Mouse (Mus musculus): ENCODE measurements around the gene Pip4k2a. TPM values are rescaled to one million over a fixed set of nuclear protein-coding genes. Genes with fewer than 3 reads are reported as not detected.

Gene Pip4k2a
- total RNA-seq, 1 experiment from 2014 or later = 40.9 TPM

DNA sequence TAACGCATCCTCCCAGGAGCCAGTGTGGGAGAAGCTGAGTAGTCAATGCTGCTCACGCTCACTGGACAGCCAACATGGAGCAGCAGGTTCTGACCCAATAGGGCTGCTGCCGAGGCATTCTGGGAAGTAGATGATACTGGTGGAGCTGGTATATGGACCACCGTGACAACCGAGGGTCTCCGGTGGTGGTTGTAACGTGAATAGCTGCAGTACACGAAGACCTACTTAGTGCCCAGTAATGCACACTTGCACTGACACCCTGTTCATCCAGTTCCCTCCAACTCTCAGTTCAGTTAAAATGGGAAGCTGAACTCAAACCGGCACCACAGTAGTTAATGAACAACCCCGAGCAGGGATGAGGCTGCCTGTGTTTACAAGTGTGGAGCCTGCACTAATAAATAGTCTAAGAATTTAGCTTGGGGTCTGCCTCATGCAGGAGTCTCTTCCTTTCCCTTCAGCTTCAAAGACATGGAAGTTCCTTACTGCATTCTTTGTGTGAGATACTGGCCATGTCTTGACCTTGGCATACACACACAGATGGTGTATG is 105.9 kb downstream of the Pip4k2a start:
- no peak for ATAC-seq (replicated peaks in 1 of 2; ENCODE audit: insufficient read depth in 1 of 2, low FRiP score in 2 of 2, low TSS enrichment in 1 of 2, low read depth in 1 of 2, poor library complexity in 2 of 2, severe bottlenecking in 2 of 2)

DNA sequence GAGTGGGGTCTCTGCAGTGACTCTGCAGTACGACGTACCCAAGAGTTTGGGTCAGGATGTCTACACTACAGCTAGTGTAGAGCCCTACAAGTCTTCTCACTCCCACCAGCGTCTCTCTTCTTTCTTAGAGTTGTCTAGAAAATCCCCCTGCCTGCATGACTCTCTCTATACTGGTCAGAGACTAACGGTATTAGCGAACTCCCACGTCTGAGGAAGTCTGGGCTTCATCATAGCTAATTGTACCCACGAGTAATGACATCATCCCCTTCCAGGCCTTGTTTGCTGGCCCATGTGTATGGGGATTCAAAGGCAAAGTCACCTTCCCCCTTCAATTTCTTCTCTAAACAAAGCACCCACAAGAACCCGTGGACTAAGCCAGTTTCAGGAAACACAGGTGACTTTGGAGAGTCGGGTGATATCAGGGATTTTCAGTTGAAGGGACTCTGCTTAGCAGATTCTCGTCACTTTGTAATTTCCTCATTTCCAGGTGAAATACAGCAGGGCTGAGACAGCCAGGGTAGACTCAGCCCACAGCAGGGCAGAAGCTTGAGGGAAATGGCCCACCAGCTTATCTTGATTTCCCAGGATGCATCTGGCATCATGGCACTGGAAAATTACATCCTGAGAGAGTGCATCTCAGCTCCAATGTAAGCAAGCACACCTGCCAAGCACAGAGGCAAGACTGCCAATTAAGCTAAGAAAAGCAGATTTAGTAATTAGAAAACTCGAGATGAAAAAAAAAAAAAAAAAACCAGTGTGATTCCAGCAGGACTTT is 107.5 kb downstream of the Pip4k2a start:
- peak; percentile 49 to 60; a peak in 3 of 4 replicates for ATAC-seq (replicated peaks in 1 of 2; ENCODE audit: insufficient read depth in 1 of 2, low FRiP score in 2 of 2, low TSS enrichment in 1 of 2, low read depth in 1 of 2, poor library complexity in 2 of 2, severe bottlenecking in 2 of 2)

DNA sequence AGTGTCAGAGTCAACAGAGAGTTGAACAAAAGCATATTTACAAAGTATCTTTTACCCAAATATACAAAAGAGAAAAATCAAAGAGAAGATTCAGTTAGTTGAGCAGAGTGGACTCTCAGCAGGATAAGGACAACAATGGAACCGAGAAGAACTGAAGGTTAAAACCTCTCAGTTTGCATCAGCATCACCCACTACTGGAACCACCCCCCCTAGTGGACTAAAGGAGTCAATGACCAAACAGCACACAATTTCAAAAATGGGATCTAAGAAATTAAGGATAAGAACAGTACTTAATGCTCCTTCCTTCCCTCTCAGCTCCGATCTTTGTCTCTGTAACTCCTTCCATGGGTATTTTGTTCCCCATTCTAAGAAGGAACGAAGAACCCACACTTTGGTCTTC is 113.6 kb downstream of the Pip4k2a start:
- no peak for ATAC-seq (replicated peaks in 1 of 2; ENCODE audit: insufficient read depth in 1 of 2, low FRiP score in 2 of 2, low TSS enrichment in 1 of 2, low read depth in 1 of 2, poor library complexity in 2 of 2, severe bottlenecking in 2 of 2)

DNA sequence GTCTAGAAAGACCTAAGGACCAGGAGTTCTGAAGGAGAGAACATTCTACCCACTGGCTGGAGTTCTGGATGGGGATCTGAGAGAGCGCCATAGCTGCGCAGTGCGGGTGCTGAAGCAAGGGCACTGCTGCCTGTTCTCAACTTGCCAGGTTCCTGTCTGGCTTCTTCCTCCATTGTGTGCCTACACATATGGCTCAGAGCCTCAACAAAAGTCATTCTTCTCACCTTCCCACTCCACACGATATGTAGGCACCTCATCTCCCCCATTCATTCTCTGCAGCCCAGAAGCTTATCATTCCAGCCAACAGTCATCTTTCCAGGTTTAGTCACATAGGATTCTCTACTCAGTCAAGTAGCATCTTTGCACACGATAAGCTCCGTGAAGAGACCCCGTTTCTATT is 123.3 kb downstream of the Pip4k2a start:
- no peak for ATAC-seq (replicated peaks in 1 of 2; ENCODE audit: insufficient read depth in 1 of 2, low FRiP score in 2 of 2, low TSS enrichment in 1 of 2, low read depth in 1 of 2, poor library complexity in 2 of 2, severe bottlenecking in 2 of 2)

DNA sequence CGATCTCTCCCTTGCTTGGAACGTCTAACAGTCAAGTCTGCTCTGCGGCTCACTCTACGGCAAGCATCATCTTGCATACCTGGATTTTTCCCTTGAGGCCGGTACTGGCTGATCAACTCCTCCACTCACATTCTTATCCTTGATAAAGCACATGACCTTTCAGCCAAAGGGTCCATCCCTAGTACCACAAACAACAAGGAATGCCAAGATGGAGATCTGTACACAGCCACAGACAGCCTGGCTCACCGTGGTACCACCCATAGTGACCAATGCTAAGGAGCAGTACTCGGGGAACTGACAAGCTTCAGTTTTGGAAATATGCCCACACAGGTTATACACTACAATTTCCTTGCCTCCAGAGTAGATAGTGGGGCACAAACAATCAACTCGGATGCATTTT is 123.9 kb downstream of the Pip4k2a start:
- no peak for ATAC-seq (replicated peaks in 1 of 2; ENCODE audit: insufficient read depth in 1 of 2, low FRiP score in 2 of 2, low TSS enrichment in 1 of 2, low read depth in 1 of 2, poor library complexity in 2 of 2, severe bottlenecking in 2 of 2)

DNA sequence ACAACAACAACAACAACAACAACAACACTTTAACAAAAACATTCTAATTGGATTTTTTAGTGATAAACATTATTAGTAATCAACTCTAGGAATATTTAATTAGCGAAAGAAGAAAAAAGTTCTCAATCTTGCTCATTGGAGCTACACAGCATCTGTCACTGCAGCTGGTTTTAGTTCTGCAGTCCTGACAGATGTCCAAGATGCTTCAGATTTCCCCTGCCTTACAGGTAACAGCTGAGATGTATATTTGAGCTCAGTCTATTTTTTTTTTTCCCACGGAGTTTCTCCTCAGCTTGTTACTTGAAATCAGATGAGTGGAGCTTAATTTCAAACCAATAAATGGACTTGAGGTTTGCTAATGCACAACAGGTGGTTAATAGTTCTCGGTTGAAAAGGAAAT is 124.5 kb downstream of the Pip4k2a start:
- no peak for ATAC-seq (replicated peaks in 1 of 2; ENCODE audit: insufficient read depth in 1 of 2, low FRiP score in 2 of 2, low TSS enrichment in 1 of 2, low read depth in 1 of 2, poor library complexity in 2 of 2, severe bottlenecking in 2 of 2)

DNA sequence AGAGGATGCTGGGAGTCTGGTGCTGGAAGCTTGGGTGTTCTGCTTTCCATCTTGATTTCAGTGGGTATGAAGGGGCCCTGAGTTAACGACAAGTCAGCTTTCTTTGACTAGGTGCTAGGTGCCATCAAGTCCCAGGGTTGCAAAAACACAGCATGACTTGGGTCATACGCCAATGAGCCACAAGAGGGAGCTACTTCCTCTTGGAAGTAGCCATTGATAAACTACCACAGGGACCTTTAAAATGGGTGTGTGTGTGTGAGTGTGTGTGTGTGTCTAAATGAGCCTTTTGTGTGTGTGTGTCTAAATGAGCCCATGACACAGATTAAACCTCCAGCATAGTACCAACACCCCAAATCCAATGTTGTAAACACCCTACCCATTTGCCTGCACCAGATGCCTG is 125.1 kb downstream of the Pip4k2a start:
- peak; percentile 63 to 70; a peak in 3 of 4 replicates for ATAC-seq (replicated peaks in 1 of 2; ENCODE audit: insufficient read depth in 1 of 2, low FRiP score in 2 of 2, low TSS enrichment in 1 of 2, low read depth in 1 of 2, poor library complexity in 2 of 2, severe bottlenecking in 2 of 2)

DNA sequence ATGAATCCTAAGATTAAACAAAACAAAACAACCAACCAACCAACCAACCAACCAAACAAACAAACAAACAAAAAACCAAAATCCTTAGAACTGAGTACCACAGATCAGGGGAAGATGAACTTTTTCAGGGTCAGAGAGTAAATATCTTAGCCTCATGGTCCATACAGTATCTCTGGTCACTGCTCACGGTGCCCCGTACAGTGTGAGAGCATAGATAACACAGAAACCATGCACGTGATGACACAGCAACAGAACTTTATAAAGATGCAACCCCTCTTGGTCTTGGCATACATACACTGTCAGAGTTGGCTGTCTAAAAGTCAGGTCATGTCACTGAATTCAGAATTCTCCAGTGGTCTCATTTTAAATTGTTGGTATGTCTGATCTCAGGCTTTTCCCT is 126.8 kb downstream of the Pip4k2a start:
- ATAC-seq (replicated peaks in 1 of 2; ENCODE audit: insufficient read depth in 1 of 2, low FRiP score in 2 of 2, low TSS enrichment in 1 of 2, low read depth in 1 of 2, poor library complexity in 2 of 2, severe bottlenecking in 2 of 2) = no peak

DNA sequence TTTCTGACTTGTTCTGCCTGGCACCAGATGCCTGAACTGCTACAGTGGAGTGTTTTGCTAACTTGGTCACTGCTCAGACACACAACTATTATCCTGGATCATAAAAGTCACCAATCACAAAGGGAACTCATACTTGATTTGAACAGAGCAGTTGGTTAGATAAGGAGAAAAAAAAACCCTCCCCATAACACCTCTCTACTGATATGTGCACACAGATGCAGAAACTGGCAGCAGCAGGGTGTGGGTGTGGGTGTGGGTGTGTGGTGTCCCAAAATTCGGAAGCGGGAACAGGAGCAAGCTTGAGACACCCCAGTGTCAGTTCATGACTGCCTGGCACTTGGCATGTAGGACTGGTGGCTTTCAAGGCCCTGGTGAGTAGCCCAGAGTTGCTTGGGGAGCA is 130.9 kb downstream of the Pip4k2a start:
- no peak for ATAC-seq (replicated peaks in 1 of 2; ENCODE audit: insufficient read depth in 1 of 2, low FRiP score in 2 of 2, low TSS enrichment in 1 of 2, low read depth in 1 of 2, poor library complexity in 2 of 2, severe bottlenecking in 2 of 2)

DNA sequence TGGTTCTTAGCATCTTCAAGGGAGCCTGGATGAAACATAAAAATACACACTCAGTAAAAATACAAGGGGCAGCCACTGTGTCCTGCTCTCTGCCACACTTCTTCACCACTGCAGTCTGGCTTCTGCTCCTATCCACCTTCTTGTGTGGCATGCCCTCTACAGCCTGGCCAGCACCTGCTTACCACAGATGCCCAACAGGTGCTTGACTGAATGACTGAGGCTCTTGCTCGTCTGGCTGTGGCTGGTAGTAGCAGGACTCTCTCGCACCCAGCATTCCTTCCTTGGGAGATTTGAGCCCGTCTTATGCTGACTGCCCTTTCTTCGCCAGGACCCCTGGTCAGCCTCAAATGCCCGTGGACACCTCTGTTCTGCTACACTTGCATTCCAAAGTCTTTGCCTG is 133.2 kb downstream of the Pip4k2a start:
- no peak for ATAC-seq (replicated peaks in 1 of 2; ENCODE audit: insufficient read depth in 1 of 2, low FRiP score in 2 of 2, low TSS enrichment in 1 of 2, low read depth in 1 of 2, poor library complexity in 2 of 2, severe bottlenecking in 2 of 2)

DNA sequence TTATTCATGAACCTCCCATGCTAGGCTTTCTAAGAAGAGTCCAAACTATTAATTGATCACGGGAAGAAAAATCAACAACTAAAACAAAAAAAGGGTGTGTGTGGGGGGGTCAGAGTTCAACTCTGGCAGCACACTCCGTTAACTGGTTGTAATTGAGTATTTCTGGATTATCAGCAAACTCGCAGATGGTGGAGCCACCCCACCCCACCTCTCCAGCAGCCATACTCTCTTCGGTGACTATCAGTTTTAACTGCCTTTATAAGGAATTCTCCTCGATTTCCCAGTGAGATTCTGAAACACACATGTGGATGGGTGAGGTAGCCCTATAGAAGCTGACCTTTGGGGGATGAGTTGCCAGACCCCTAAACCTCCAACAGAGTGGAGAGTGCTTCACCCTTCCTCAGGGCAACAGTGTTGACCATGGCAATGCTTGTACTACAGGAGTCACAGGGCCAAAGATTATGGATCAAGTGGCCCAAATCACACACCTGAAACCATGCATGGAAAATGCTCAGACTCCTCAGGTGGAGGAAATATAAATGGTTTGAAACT is 136.2 kb downstream of the Pip4k2a start:
- ATAC-seq (replicated peaks in 1 of 2; ENCODE audit: insufficient read depth in 1 of 2, low FRiP score in 2 of 2, low TSS enrichment in 1 of 2, low read depth in 1 of 2, poor library complexity in 2 of 2, severe bottlenecking in 2 of 2) = no peak

DNA sequence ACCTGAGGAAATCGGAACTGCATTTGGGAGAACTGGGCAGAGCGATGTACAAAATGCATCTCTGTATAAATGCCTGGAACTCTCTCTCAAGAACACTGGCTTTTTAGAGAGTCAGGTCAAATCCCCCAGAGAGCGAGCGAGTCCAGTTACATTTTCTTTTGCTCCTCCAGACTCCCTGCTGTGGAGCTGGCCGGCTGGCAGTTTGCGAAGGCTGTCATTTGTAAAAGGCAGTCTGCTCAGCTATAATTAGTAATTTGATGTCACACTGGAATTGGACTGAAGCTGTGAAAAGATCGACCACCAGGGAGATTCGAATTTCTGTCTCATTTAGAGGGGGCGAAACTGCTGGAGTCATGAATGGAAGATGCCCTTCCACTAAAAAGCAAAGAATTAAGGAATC is 137.2 kb downstream of the Pip4k2a start:
- no peak for ATAC-seq (replicated peaks in 1 of 2; ENCODE audit: insufficient read depth in 1 of 2, low FRiP score in 2 of 2, low TSS enrichment in 1 of 2, low read depth in 1 of 2, poor library complexity in 2 of 2, severe bottlenecking in 2 of 2)

DNA sequence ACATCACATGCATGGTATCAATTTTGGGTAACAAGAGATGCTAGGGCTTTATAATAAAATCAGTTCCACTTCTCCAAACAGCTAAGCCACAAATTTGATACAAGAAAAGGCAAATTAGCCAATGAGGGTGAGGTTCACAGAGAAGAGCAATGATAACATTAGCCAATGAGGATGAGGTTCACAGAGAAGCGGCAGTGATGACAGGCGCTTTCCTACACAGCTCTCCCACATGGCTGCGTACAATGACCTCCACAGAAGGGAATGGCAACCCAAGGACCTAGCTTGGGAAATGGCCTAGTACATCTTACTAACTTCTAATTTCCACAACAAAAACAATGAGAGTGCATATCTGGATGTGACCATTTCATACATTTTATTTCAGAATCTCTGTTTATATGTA is 140.0 kb downstream of the Pip4k2a start:
- ATAC-seq (replicated peaks in 1 of 2; ENCODE audit: insufficient read depth in 1 of 2, low FRiP score in 2 of 2, low TSS enrichment in 1 of 2, low read depth in 1 of 2, poor library complexity in 2 of 2, severe bottlenecking in 2 of 2) = no peak

DNA sequence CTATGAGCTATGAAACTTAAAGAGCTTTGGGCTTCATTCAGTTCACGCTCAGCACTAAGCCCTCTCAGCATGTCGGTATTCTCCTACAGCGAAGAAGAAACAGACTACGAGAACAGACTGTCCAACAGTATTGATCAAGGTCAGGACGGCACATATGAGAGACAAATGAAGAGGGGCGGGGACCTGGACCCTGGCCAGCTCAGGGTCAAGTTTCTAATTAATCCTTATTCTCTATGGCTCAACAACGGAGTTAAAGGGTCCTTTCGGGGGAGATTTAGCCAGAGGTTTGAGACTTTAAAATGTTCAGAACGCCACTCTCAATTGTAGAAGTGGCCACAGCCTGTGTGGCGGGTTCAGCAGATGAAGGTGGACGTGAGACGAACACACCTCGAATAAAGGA is 141.5 kb downstream of the Pip4k2a start:
- no peak for ATAC-seq (replicated peaks in 1 of 2; ENCODE audit: insufficient read depth in 1 of 2, low FRiP score in 2 of 2, low TSS enrichment in 1 of 2, low read depth in 1 of 2, poor library complexity in 2 of 2, severe bottlenecking in 2 of 2)

DNA sequence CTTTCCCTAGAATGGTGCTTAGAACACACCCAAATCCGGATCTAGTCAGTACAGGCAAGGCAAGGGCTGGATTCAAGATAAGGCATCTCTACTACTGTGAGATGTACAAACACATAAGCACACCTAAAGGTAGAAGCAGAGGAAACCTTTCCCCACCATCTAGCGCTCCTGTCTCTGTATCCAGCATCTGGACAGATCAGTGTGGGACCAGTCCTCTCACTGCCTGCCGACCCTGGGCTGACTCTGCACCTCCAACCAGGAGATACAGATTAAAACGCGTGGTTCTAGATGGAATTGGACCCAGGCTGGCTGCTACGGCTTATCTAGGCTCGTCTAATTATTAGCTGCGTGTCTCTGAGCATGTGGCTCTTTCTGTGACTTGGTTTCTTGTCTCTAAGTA is 142.7 kb downstream of the Pip4k2a start:
- ATAC-seq (replicated peaks in 1 of 2; ENCODE audit: insufficient read depth in 1 of 2, low FRiP score in 2 of 2, low TSS enrichment in 1 of 2, low read depth in 1 of 2, poor library complexity in 2 of 2, severe bottlenecking in 2 of 2) = no peak

DNA sequence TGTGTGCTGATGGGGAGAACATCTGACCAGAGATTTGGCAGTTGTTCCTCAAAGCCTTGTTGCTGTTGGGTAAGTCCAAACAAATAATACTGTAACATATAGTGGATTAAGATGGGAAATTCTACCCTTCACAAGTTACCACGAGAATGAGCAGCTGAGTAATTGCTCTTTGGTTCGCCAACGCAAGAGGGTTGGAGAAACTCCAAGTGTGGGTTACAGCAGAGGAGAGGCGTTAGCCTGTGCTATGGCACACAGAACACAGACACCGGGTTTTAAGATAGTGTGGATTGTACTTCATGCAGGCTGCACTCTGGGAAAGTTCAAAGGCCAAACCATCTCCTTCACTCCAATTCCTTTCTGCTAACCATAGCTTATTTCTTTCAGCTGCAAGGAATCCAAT is 144.6 kb downstream of the Pip4k2a start:
- no peak for ATAC-seq (replicated peaks in 1 of 2; ENCODE audit: insufficient read depth in 1 of 2, low FRiP score in 2 of 2, low TSS enrichment in 1 of 2, low read depth in 1 of 2, poor library complexity in 2 of 2, severe bottlenecking in 2 of 2)

DNA sequence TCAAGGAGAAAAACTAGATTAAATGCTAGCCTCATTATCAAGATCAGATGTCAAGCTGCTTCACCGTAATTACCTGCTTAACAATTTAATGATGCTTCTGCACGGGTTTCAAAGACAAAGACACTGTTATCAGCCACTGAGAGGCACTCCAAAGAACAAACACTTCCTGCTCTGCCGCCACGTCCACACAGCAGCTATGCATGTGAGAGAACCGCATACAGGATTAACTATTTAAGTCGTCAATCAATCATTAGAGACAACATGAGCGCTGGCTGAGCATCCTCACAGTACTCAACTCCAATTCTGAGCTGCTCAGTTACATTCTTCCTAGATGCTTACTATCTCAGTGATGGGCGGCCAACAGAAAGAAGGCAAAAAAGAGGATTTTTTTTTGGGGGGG is 147.3 kb downstream of the Pip4k2a start:
- no peak for ATAC-seq (replicated peaks in 1 of 2; ENCODE audit: insufficient read depth in 1 of 2, low FRiP score in 2 of 2, low TSS enrichment in 1 of 2, low read depth in 1 of 2, poor library complexity in 2 of 2, severe bottlenecking in 2 of 2)

DNA sequence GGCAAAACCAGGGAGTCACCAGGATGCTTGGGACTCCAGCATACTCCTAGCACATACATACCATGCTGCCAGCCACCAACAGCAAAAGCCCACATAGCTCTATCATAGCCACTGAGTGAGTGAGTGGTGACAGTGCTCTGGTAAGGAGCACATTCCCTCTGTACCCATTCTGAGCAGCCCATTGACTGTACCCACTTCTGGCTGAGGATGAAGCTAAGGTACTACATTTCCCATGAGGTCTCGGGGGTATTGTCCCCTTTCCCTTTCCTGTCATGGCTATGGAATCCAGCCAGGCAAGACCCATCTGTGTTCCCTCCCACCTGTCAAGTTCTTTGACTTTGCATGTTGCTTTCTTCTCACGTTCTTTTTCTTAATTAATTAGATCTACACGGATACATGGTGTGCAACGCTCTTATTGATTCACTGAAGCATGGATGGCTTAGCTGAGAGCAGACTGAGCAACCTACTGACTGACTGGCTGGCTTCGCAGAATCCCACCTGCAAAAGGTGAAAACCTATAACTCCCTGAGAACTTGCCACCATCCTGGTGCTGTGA is 149.8 kb downstream of the Pip4k2a start:
- no peak for ATAC-seq (replicated peaks in 1 of 2; ENCODE audit: insufficient read depth in 1 of 2, low FRiP score in 2 of 2, low TSS enrichment in 1 of 2, low read depth in 1 of 2, poor library complexity in 2 of 2, severe bottlenecking in 2 of 2)

DNA sequence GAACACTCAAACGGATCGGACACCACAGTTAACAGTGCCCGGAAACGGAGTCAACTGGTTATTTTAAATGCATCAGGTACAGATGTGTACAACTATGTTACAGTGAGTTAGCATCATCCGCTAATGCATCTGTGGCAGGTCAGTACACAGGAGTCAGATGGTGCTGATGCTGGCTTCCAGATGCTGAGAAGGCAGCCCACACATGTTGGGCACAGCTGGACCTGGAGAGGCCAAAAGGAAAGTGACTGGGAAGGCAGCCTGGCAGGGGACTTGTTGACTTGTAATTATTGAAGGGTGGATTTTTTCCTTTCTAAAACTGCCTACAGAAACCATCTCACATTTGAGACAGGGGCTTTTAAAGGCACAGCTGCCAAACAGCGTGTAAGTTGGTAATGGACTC is 155.4 kb downstream of the Pip4k2a start:
- no peak for ATAC-seq (replicated peaks in 1 of 2; ENCODE audit: insufficient read depth in 1 of 2, low FRiP score in 2 of 2, low TSS enrichment in 1 of 2, low read depth in 1 of 2, poor library complexity in 2 of 2, severe bottlenecking in 2 of 2)
